Mouse (Mus musculus): ENCODE data around the gene Tmem80.

- TF ChIP-seq CTCF (IDR thresholded peaks at IDR 0.05; ENCODE audit: borderline replicate concordance, insufficient read depth, low read depth, low read length), result no peak
- TF ChIP-seq POLR2A (IDR thresholded peaks at IDR 0.05; ENCODE audit: borderline replicate concordance, insufficient read depth, low read length), result no peak
Observed at GRCm38 (mm10) chr7:141328373-141328990, 943 bp downstream of the Tmem80 start.

Measured in cerebellum, adult 2 months (tissue).